Mouse (Mus musculus) heart, embryonic 15.5 days (tissue): Measurements from ENCODE around the gene Zfp131. TPM values are rescaled to one million over a fixed set of nuclear protein-coding genes. Genes with fewer than 3 reads are reported as not detected.

ENCODE experiments used
- ATAC-seq: fragments of 200-750 bp; cut with Nextera tagmentation; replicated peaks from 2 replicates; pipeline ENCODE4 v1.8.0; 2017; ENCODE audit warnings: low read depth, moderate TSS enrichment; ENCODE audit not compliant: insufficient number of reproducible peaks, insufficient read depth, low FRiP score
- H3K27ac ChIP-seq: fragments of 300-500 bp; sonication (generic); 2 replicates; pipeline ENCODE4 v1.5.1; 2015; ENCODE audit warnings: mild to moderate bottlenecking, inconsistent platforms
- H3K27me3 ChIP-seq: fragments of 300-500 bp; sonication (generic); 2 replicates; pipeline ENCODE4 v1.6.1; 2015; ENCODE audit warnings: inconsistent platforms
- H3K36me3 ChIP-seq: fragments of 300-500 bp; sonication (generic); 2 replicates; pipeline ENCODE4 v1.6.1; 2015; ENCODE audit warnings: mild to moderate bottlenecking, inconsistent platforms
- H3K4me1 ChIP-seq: fragments of 300-500 bp; sonication (generic); replicated peaks from 2 replicates; pipeline ENCODE4 v1.6.1; 2015; ENCODE audit warnings: inconsistent platforms
- H3K4me2 ChIP-seq: fragments of 300-500 bp; sonication (generic); 2 replicates; pipeline ENCODE4 v1.6.1; 2015; ENCODE audit warnings: inconsistent platforms, mild to moderate bottlenecking, moderate library complexity
- H3K4me3 ChIP-seq: fragments of 300-500 bp; sonication (generic); 2 replicates; pipeline ENCODE4 v1.5.1; 2015; ENCODE audit warnings: mild to moderate bottlenecking, inconsistent platforms
- H3K9ac ChIP-seq: fragments of 300-500 bp; sonication (generic); 2 replicates; pipeline ENCODE4 v1.6.1; 2015; ENCODE audit warnings: mild to moderate bottlenecking, inconsistent platforms
- H3K9me3 ChIP-seq: fragments of 300-500 bp; sonication (generic); replicated peaks from 2 replicates; pipeline ENCODE4 v1.6.1; 2016; ENCODE audit warnings: inconsistent platforms
- WGBS: fragments of 180-500 bp; shearing (Covaris S2); methylation state at CpG from one replicate; pipeline ENCODE4 v1.1.7; 2015; ENCODE audit warnings: mixed read lengths; 5-methylcytosine and 5-hydroxymethylcytosine counted together
- polyA plus RNA-seq: library from polyadenylated mRNA; unstranded; fragments of >200 nt; fragmentation: Nextera tagmentation; extraction: Ambion mirVana; gene quantifications from 2 replicates; pipeline ENCODE4 v1.2.1, GENCODE M21; 2015

Gene Zfp131
- polyA plus RNA-seq, 1 experiment from 2014 or later = 21.6 TPM

- Histone ChIP-seq H3K9me3 (no peaks in the 10 kb centered on the region), H3K27me3 (no peaks in the 10 kb centered on the region), H3K4me1 (no peaks in the 10 kb centered on the region), H3K4me3 (no peak overlapping the region), H3K36me3 (no peaks in the 10 kb centered on the region), H3K9ac (no peak overlapping the region), H3K27ac (no peak overlapping the region), H3K4me2 (no peak overlapping the region)
- 59% methylated on average over 4 of the region's 4 CpGs for WGBS
- no peak for ATAC-seq
Observed at GRCm38 (mm10) chr13:119797656-119798055, 7.0 kb upstream of the Zfp131 start.

- WGBS = 73% methylated on average over 5 of the region's 5 CpGs
- Histone ChIP-seq H3K4me3 (no peak overlapping the region), H3K36me3 (peaks cover 8% of the 10 kb centered on the region; the same call in 1 of the 2 replicates), H3K4me2 (no peak overlapping the region), H3K9me3 (no peaks in the 10 kb centered on the region), H3K4me1 (peaks cover 17% of the 10 kb centered on the region), H3K9ac (no peak overlapping the region), H3K27me3 (no peaks in the 10 kb centered on the region), H3K27ac (no peak overlapping the region)
- ATAC-seq = no peak
Observed at GRCm38 (mm10) chr13:119792791-119793404, 2.2 kb upstream of the Zfp131 start.

DNA sequence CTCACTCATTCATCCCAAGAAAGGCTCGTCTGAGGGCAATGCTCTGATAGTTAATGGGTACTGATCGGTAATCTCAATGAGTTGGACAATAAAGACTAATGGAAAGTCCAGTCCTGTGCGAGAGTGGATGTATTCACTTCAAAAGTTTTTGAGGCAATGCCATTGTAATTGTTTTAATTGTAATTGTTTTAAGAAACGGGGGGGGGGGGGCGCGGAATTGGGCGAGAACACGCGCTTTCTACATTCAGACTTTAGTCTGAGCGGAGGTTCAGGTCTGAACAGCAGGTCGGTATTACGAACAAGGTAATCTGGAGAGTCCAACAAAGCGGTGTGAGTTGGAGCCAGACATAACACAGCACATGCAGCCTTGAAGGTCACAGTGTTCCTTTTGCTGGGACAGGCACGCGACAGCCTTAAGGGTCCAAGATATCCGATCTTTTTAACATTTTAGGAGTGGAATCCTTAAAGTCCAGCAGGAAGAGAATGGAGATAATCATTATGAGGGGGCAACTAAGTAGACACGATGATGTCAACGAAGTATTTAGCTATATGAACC lies 969 bp upstream of the Zfp131 start:
- Histone ChIP-seq H3K9ac (peak overlapping the region; percentile 98), H3K4me3 (peak overlapping the region; percentile 92), H3K9me3 (no peaks in the 10 kb centered on the region), H3K4me2 (peak overlapping the region; percentile 95), H3K4me1 (peaks cover 17% of the 10 kb centered on the region), H3K36me3 (peaks cover 18% of the 10 kb centered on the region), H3K27ac (peak overlapping the region; percentile 99), H3K27me3 (no peaks in the 10 kb centered on the region)
- 2% methylated on average over 18 of the region's 18 CpGs for WGBS
- no peak for ATAC-seq

- peak overlapping the region; percentile 95 for H3K4me2 ChIP-seq
- H3K4me1 ChIP-seq = peaks cover 17% of the 10 kb centered on the region
- peak overlapping the region; percentile 99 for H3K27ac ChIP-seq
- H3K9me3 ChIP-seq = no peaks in the 10 kb centered on the region
- peaks cover 27% of the 10 kb centered on the region for H3K36me3 ChIP-seq
- H3K4me3 ChIP-seq = peak overlapping the region; percentile 92
- peak overlapping the region; percentile 98 for H3K9ac ChIP-seq
- WGBS = under 1% methylated on average over 43 of the region's 66 CpGs
- peak; percentile 72 for ATAC-seq
- no peaks in the 10 kb centered on the region for H3K27me3 ChIP-seq
Observed at GRCm38 (mm10) chr13:119789851-119790717, 605 bp downstream of the Zfp131 start.

- Histone ChIP-seq H3K4me2 (no peak overlapping the region), H3K9ac (no peak overlapping the region), H3K27me3 (no peaks in the 10 kb centered on the region), H3K4me3 (no peak overlapping the region), H3K4me1 (peaks cover under 1% of the 10 kb centered on the region; the same call in 1 of the 2 replicates), H3K27ac (no peak overlapping the region), H3K36me3 (peaks cover 77% of the 10 kb centered on the region), H3K9me3 (no peaks in the 10 kb centered on the region)
- ATAC-seq = no peak
- WGBS = 83% methylated on average over 4 of the region's 4 CpGs
Observed at GRCm38 (mm10) chr13:119783581-119783980, 7.1 kb downstream of the Zfp131 start.

- no peak for ATAC-seq
- Histone ChIP-seq H3K27me3 (no peaks in the 10 kb centered on the region), H3K4me2 (no peak overlapping the region), H3K4me3 (no peak overlapping the region), H3K4me1 (no peaks in the 10 kb centered on the region), H3K9me3 (no peaks in the 10 kb centered on the region), H3K36me3 (peaks cover 64% of the 10 kb centered on the region), H3K27ac (0 out of 2 replicates have a peak overlapping the region, but pooled peaks have one; percentile 2), H3K9ac (no peak overlapping the region)
- WGBS = 67% methylated on average over 6 of the region's 6 CpGs
Observed at GRCm38 (mm10) chr13:119768541-119768940, 22.1 kb downstream of the Zfp131 start.

GRCm38 (mm10) chr13:119766480-119766879 lies 24.2 kb downstream of the Zfp131 start:
- no peaks in the 10 kb centered on the region for H3K4me1 ChIP-seq
- no peaks in the 10 kb centered on the region for H3K27me3 ChIP-seq
- WGBS = 88% methylated on average over 7 of the region's 7 CpGs
- no peaks in the 10 kb centered on the region for H3K9me3 ChIP-seq
- H3K36me3 ChIP-seq = peaks cover 55% of the 10 kb centered on the region
- no peak overlapping the region for H3K9ac ChIP-seq
- no peak overlapping the region for H3K4me3 ChIP-seq
- no peak overlapping the region for H3K27ac ChIP-seq
- no peak overlapping the region for H3K4me2 ChIP-seq
- no peak for ATAC-seq

DNA sequence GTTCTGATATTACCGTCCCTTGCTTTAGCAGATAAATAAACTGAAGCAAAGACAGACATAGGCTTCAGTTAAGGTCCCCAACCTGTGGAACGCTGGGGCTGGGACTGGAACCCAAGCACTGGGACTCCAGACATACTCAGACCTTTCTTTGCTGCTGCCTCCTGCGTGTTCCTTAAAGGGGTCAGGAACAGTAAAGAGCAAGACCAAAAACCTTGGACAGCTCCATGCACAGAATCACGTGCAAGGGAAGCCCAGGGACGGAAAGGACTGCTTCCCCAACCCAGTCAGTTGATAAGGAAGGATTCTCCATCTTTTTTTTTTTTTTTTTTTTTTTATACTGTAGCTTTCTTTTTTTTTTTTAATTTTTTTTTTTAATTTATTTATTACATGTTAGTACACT lies 33.9 kb downstream of the Zfp131 start:
- ATAC-seq = no peak
- Histone ChIP-seq H3K9me3 (no peaks in the 10 kb centered on the region), H3K27ac (no peak overlapping the region), H3K27me3 (no peaks in the 10 kb centered on the region), H3K4me2 (peak overlapping the region; percentile 90; the same call in 1 of the 2 replicates), H3K36me3 (0 out of 2 replicates have a peak, but pooled peaks cover 13% of the 10 kb centered on the region), H3K9ac (no peak overlapping the region), H3K4me3 (no peak overlapping the region), H3K4me1 (peaks cover 19% of the 10 kb centered on the region)
- WGBS = 29% methylated on average over 5 of the region's 5 CpGs

GRCm38 (mm10) chr13:119755681-119756471 lies 34.8 kb downstream of the Zfp131 start, which contains the start of gene Nim1k:
Nim1k (minus strand) TSS chr13:119755882.
- Histone ChIP-seq H3K4me3 (peak within 1 kb of the TSS; percentile 70), H3K27me3 (no peaks in the 10 kb centered on the region), H3K4me1 (peaks cover 19% of the 10 kb centered on the region), H3K36me3 (0 out of 2 replicates have a peak, but pooled peaks cover 5% of the 10 kb centered on the region), H3K9ac (peak within 1 kb of the TSS; percentile 57), H3K27ac (peak within 1 kb of the TSS; percentile 55), H3K9me3 (no peaks in the 10 kb centered on the region), H3K4me2 (peak within 1 kb of the TSS; percentile 90)
- WGBS = 2% methylated on average over 43 of the region's 43 CpGs
- peak; percentile 94 for ATAC-seq

- 0 out of 2 replicates have a peak, but pooled peaks have one; percentile 4 for ATAC-seq
- H3K9ac ChIP-seq = peak overlapping the region; percentile 57
- peaks cover 19% of the 10 kb centered on the region for H3K4me1 ChIP-seq
- H3K36me3 ChIP-seq = no peaks in the 10 kb centered on the region
- under 1% methylated on average over 16 of the region's 16 CpGs for WGBS
- peak overlapping the region; percentile 90 for H3K4me2 ChIP-seq
- peak overlapping the region; percentile 70 for H3K4me3 ChIP-seq
- H3K27ac ChIP-seq = peak overlapping the region; percentile 55
- no peaks in the 10 kb centered on the region for H3K9me3 ChIP-seq
- H3K27me3 ChIP-seq = no peaks in the 10 kb centered on the region
Observed at GRCm38 (mm10) chr13:119755141-119755547, 35.5 kb downstream of the Zfp131 start.
